Mouse (Mus musculus) adrenal gland, postnatal 25 days (tissue): ENCODE measurements at regions not wholly inside any gene's neighbourhood (a gene's known extent, or its start where the extent isn't known, plus 50 kb on each side); places are given as distances from the start of the nearest gene placed in this dataset.

Source experiments
- DNase-seq: peaks from one replicate; pipeline ENCODE4 v3.0.0; 2021; ENCODE audit warnings: mixed read lengths

GRCm38 (mm10) chr13:51899319-51900042, 53.0 kb downstream of the Gadd45g start:
- DNase-seq: no peak

- no peak for DNase-seq
Observed at GRCm38 (mm10) chr13:51900043-51900440, 53.6 kb downstream of the Gadd45g start.

GRCm38 (mm10) chr13:51902482-51903285, 56.2 kb downstream of the Gadd45g start:
- peak; percentile 88 for DNase-seq

GRCm38 (mm10) chr13:51903324-51903939, 57.0 kb downstream of the Gadd45g start:
- no peak for DNase-seq

GRCm38 (mm10) chr13:51905270-51905669, 58.8 kb downstream of the Gadd45g start:
- DNase-seq: no peak

- no peak for DNase-seq
Observed at GRCm38 (mm10) chr13:51906103-51906502, 59.6 kb downstream of the Gadd45g start.

GRCm38 (mm10) chr13:51908514-51908913, 62.0 kb downstream of the Gadd45g start:
- no peak for DNase-seq

- DNase-seq: peak; percentile 25
Observed at GRCm38 (mm10) chr13:51911296-51911998, 65.0 kb downstream of the Gadd45g start.

- DNase-seq: no peak
Observed at GRCm38 (mm10) chr13:51912477-51912876, 66.0 kb downstream of the Gadd45g start.

GRCm38 (mm10) chr13:51912994-51913393, 66.5 kb downstream of the Gadd45g start:
- DNase-seq: no peak

- DNase-seq: no peak
Observed at GRCm38 (mm10) chr13:51916666-51917240, 70.3 kb downstream of the Gadd45g start.

GRCm38 (mm10) chr13:51917658-51918057, 71.2 kb downstream of the Gadd45g start:
- DNase-seq: no peak

GRCm38 (mm10) chr13:51918108-51918507, 71.6 kb downstream of the Gadd45g start:
- DNase-seq: no peak

GRCm38 (mm10) chr13:51918781-51919170, 72.3 kb downstream of the Gadd45g start:
- no peak for DNase-seq

GRCm38 (mm10) chr13:51919171-51919793, 72.8 kb downstream of the Gadd45g start:
- no peak for DNase-seq

- DNase-seq: no peak
Observed at GRCm38 (mm10) chr13:51919937-51920336, 73.5 kb downstream of the Gadd45g start.

GRCm38 (mm10) chr13:51920511-51921351, 74.3 kb downstream of the Gadd45g start:
- DNase-seq: no peak

- DNase-seq: no peak
Observed at GRCm38 (mm10) chr13:51921550-51921949, 75.1 kb downstream of the Gadd45g start.

GRCm38 (mm10) chr13:51926764-51927163, 80.3 kb downstream of the Gadd45g start:
- no peak for DNase-seq

- no peak for DNase-seq
Observed at GRCm38 (mm10) chr13:51929730-51930129, 83.3 kb downstream of the Gadd45g start.

- DNase-seq: peak; percentile 44
Observed at GRCm38 (mm10) chr13:51930301-51930747, 83.8 kb downstream of the Gadd45g start.
